Comparison of ENCODE assay signal across 14 mouse cellular contexts in the genomic region with DNA sequence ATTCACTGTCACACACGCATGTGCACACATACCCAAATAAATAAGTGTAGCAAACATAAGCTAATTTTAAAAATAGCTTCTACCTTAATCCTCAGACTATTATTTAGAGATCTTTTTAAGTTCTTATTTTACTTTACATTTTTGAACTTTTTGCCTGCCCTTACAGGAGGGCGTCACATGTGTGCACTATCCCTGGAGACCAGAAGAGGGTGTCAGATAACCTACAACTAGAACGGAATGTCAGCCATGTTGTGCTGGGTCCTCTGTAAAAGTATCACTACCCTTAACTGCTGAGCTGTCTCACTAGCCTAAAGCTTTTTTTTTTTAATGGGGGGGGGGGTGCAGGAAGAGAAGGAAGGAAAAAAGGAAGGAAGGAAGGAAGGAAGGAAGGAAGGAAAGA.
DNase-seq lines count a peak whose midpoint lies in the region; ATAC-seq and TF ChIP-seq lines count a peak whose summit lies in the region.
"Had no signal": no experiment of that assay in that cellular context is flagged by ENCODE, and none has a peak within 500 bp of the region (broad histone marks: within the 10 kb centered on the region; RNA-seq: fewer than 3 reads in every experiment).

No protein-coding gene starts in this region.

- no peak for ATAC-seq in heart, embryonic 12.5 days (ENCODE audit: insufficient number of reproducible peaks, low FRiP score)
- ATAC-seq in lung, postnatal 0 days, result no peak
- ATAC-seq in cerebellum, adult (ENCODE audit: insufficient number of reproducible peaks, low FRiP score, low TSS enrichment), result no peak

- TF ChIP-seq CTCF in lung, postnatal 0 days (IDR thresholded peaks at IDR 0.05), result peak; percentile 29; the same call in 1 of the 2 replicates

- no peaks in the 10 kb centered on the region for H3K27me3 ChIP-seq in heart, embryonic 12.5 days (replicated peaks)
- no peaks in the 10 kb centered on the region for H3K27me3 ChIP-seq in lung, postnatal 0 days (replicated peaks; ENCODE audit: insufficient read depth, low read length)
- H3K27me3 ChIP-seq: hindbrain, embryonic 13.5 days; midbrain, embryonic 13.5 days had no signal

- H3K9me3 ChIP-seq in heart, embryonic 12.5 days (replicated peaks), result no peaks in the 10 kb centered on the region
- H3K9me3 ChIP-seq in lung, postnatal 0 days (ENCODE audit: low read length), result no peaks in the 10 kb centered on the region
- H3K9me3 ChIP-seq: hindbrain, embryonic 13.5 days; midbrain, embryonic 13.5 days had no signal

- no peak overlapping the region for H3K27ac ChIP-seq in heart, embryonic 12.5 days (ENCODE audit: poor library complexity, severe bottlenecking)
- H3K27ac ChIP-seq in lung, postnatal 0 days (ENCODE audit: low read length), result no peak overlapping the region
- H3K27ac ChIP-seq: hindbrain, embryonic 13.5 days; midbrain, embryonic 13.5 days had no signal

- no peak for TF ChIP-seq EP300 in lung, postnatal 0 days (IDR thresholded peaks at IDR 0.05)

- peaks cover 36% of the 10 kb centered on the region for H3K4me1 ChIP-seq in heart, embryonic 12.5 days (replicated peaks)
- peaks cover 5% of the 10 kb centered on the region; the same call in 1 of the 2 replicates for H3K4me1 ChIP-seq in lung, postnatal 0 days (ENCODE audit: insufficient read depth, low read depth, low read length)

- no peak overlapping the region for H3K4me2 ChIP-seq in heart, embryonic 12.5 days
- no peak overlapping the region for H3K4me2 ChIP-seq in lung, postnatal 0 days (replicated peaks; ENCODE audit: low read depth, low read length)
- H3K4me2 ChIP-seq: hindbrain, embryonic 13.5 days; midbrain, embryonic 13.5 days had no signal

- H3K9ac ChIP-seq in heart, embryonic 12.5 days, result no peak overlapping the region
- no peak overlapping the region for H3K9ac ChIP-seq in lung, postnatal 0 days (replicated peaks; ENCODE audit: low read depth)
- H3K9ac ChIP-seq: hindbrain, embryonic 13.5 days; midbrain, embryonic 13.5 days had no signal

- no peak overlapping the region for H3K4me3 ChIP-seq in heart, embryonic 12.5 days
- no peak overlapping the region for H3K4me3 ChIP-seq in lung, postnatal 0 days (ENCODE audit: low read depth, low read length)
- H3K4me3 ChIP-seq: hindbrain, embryonic 13.5 days; midbrain, embryonic 13.5 days had no signal

- 80% methylated on average over 3 of the region's 3 CpGs for WGBS in heart, embryonic 12.5 days
- 69% methylated on average over 3 of the region's 3 CpGs for WGBS in lung, postnatal 0 days

- peak; percentile 24 for DNase-seq in adrenal gland, postnatal 14 days
- no peak for DNase-seq in adrenal gland, postnatal 25 days
- DNase-seq in heart, postnatal 4 days, result peak; percentile 10
- no peak for DNase-seq in lung, postnatal 0 days (ENCODE audit: low spot score)
- no peak for DNase-seq in lung, postnatal 10 days
- no peak for DNase-seq in thymus, postnatal 0 days (ENCODE audit: low spot score)
- DNase-seq: cerebellum, adult 11-12 months; kidney, adult 2 months; lung, postnatal 36 days; thymus, postnatal 36 days had no signal

- no peaks in the 10 kb centered on the region for H3K36me3 ChIP-seq in heart, embryonic 12.5 days
- H3K36me3 ChIP-seq in lung, postnatal 0 days (ENCODE audit: insufficient read depth, low read length), result no peaks in the 10 kb centered on the region
- H3K36me3 ChIP-seq: hindbrain, embryonic 13.5 days; midbrain, embryonic 13.5 days had no signal

Comparison
In these comparisons a context has a peak if more than half of its experiments do, and no peak if none do; other contexts are left out.
1. DNase-seq: peak in adrenal gland, postnatal 14 days (single experiment) and heart, postnatal 4 days (single experiment); none in adrenal gland, postnatal 25 days (single experiment), lung, postnatal 0 days (single experiment), lung, postnatal 10 days (single experiment) and thymus, postnatal 0 days (single experiment).